Mouse (Mus musculus) liver, adult 2 months (tissue): Measurements from ENCODE around the gene Bend6.

Source experiments
- CTCF ChIP-seq: fragments of 200-500 bp; IDR thresholded peaks from 2 replicates; pipeline ENCODE4 v1.5.1; 2011; ENCODE audit warnings: low read depth, low read length, control low read depth
- POLR2A ChIP-seq: fragments of 200-500 bp; IDR thresholded peaks from 2 replicates; pipeline ENCODE4 v1.6.1; 2011; ENCODE audit warnings: low read length, control low read depth; ENCODE audit not compliant: insufficient read depth; ENCODE audit errors: extremely low read depth

- TF ChIP-seq CTCF (no peak), POLR2A (no peak)
Measured at GRCm38 (mm10) chr1:33955626-33956025, 48.0 kb upstream of the Bend6 start.
